In genomic region chr2:80969354-80969753, GRCm38 (mm10) we compare ENCODE assay signal across 8 mouse cellular contexts.
DNase-seq lines count a peak whose midpoint lies in the region; ATAC-seq and TF ChIP-seq lines count a peak whose summit lies in the region.

No protein-coding gene starts in this region.

- H3K4me1 ChIP-seq in kidney, postnatal 0 days (replicated peaks; ENCODE audit: insufficient read depth, low read length): no peaks in the 10 kb centered on the region
- H3K4me1 ChIP-seq in heart, postnatal 0 days (ENCODE audit: control insufficient read depth, insufficient read depth): peaks cover 10% of the 10 kb centered on the region

- no peak for TF ChIP-seq EP300 in heart, postnatal 0 days (IDR thresholded peaks at IDR 0.05; ENCODE audit: low read depth)

- H3K27ac ChIP-seq in kidney, postnatal 0 days: no peak overlapping the region
- H3K27ac ChIP-seq in heart, postnatal 0 days (ENCODE audit: low read depth): peak overlapping the region; percentile 58

- 36% methylated on average over 5 of the region's 5 CpGs for WGBS in kidney, postnatal 0 days
- WGBS in heart, postnatal 0 days: 10% methylated on average over 5 of the region's 5 CpGs

- H3K36me3 ChIP-seq in kidney, postnatal 0 days (ENCODE audit: insufficient read depth, low read length): no peaks in the 10 kb centered on the region
- no peaks in the 10 kb centered on the region for H3K36me3 ChIP-seq in heart, postnatal 0 days (replicated peaks; ENCODE audit: control insufficient read depth, insufficient read depth, low read length)

- no peak for TF ChIP-seq CTCF in kidney, postnatal 0 days (IDR thresholded peaks at IDR 0.05; ENCODE audit: low read depth)
- no peak for TF ChIP-seq CTCF in heart, postnatal 0 days (IDR thresholded peaks at IDR 0.05; ENCODE audit: low read depth)

- intact Hi-C loops in left cerebral cortex, postnatal 36 days (cut with DNase I): no loop called here

- H3K27me3 ChIP-seq in kidney, postnatal 0 days (ENCODE audit: insufficient read depth, low read length): no peaks in the 10 kb centered on the region
- H3K27me3 ChIP-seq in heart, postnatal 0 days (ENCODE audit: control insufficient read depth, insufficient read depth, low read length): no peaks in the 10 kb centered on the region

- H3K9ac ChIP-seq in kidney, postnatal 0 days (ENCODE audit: low read depth, low read length): no peak overlapping the region
- H3K9ac ChIP-seq in heart, postnatal 0 days (replicated peaks; ENCODE audit: low read depth, low read length): no peak overlapping the region

- no peak overlapping the region for H3K4me2 ChIP-seq in kidney, postnatal 0 days (ENCODE audit: low read length)
- H3K4me2 ChIP-seq in heart, postnatal 0 days (ENCODE audit: low read depth, low read length): peak overlapping the region; percentile 18; the same call in 1 of the 2 replicates

- H3K4me3 ChIP-seq in kidney, postnatal 0 days (replicated peaks; ENCODE audit: low read depth, low read length): no peak overlapping the region
- H3K4me3 ChIP-seq in heart, postnatal 0 days (ENCODE audit: low read depth, low read length): no peak overlapping the region

- no peaks in the 10 kb centered on the region for H3K9me3 ChIP-seq in kidney, postnatal 0 days (replicated peaks; ENCODE audit: low read length)
- H3K9me3 ChIP-seq in heart, postnatal 0 days (replicated peaks; ENCODE audit: control insufficient read depth, low read length): no peaks in the 10 kb centered on the region

- DNase-seq in adrenal gland, postnatal 10 days: peak; percentile 15
- DNase-seq in adrenal gland, adult 2 months: no peak
- peak; percentile 56 for DNase-seq in kidney, postnatal 0 days (ENCODE audit: low spot score)
- DNase-seq in kidney, adult 18-20 months: no peak
- DNase-seq in heart, postnatal 0 days (ENCODE audit: low spot score): peak; percentile 63
- peak; percentile 26 for DNase-seq in left cerebral cortex, postnatal 36 days (ENCODE audit: low spot score in 2 of 2)
- no peak for DNase-seq in natural killer cell, adult 2 months (ENCODE audit: low spot score in 2 of 2)

- no peak for ATAC-seq in kidney, postnatal 0 days (replicated peaks; ENCODE audit: low FRiP score, low read depth)
- ATAC-seq in heart, postnatal 0 days (ENCODE audit: insufficient read depth, low read depth): peak; percentile 71
- no peak for ATAC-seq in erythroid progenitor cell, adult 5-6 weeks (replicated peaks; ENCODE audit: low FRiP score, poor library complexity, severe bottlenecking)

Comparison
In these comparisons a context has a peak if more than half of its experiments do, and no peak if none do; other contexts are left out.
1. DNase-seq: peak in adrenal gland, postnatal 10 days (single experiment), kidney, postnatal 0 days (single experiment), heart, postnatal 0 days (single experiment) and left cerebral cortex, postnatal 36 days (2 of 2); none in adrenal gland, adult 2 months (single experiment), kidney, adult 18-20 months (single experiment) and natural killer cell, adult 2 months (0 of 2).